Mouse (Mus musculus) neural tube, embryonic 10.5 days (tissue): Measurements from ENCODE around the gene 2510002D24Rik.

Experiments
- DNase-seq: peaks from one replicate; pipeline ENCODE4 v3.0.0-alpha.2; 2017; ENCODE audit warnings: low spot score; ENCODE audit errors: extremely low spot score

The 2510002D24Rik gene

GRCm38 (mm10) chr16:18836468-18837208 is at the start of gene 2510002D24Rik, which contains the start of gene Gm28539:
Gene 2510002D24Rik, plus strand, starts transcription at chr16:18836578.
Gene Gm28539, plus strand, starts transcription at chr16:18836584.
- peak; percentile 85 for DNase-seq

- DNase-seq: no peak
These were observed 49.7 kb upstream of the 2510002D24Rik start for GRCm38 (mm10) chr16:18786652-18787051.

GRCm38 (mm10) chr16:18788627-18789406 is 47.6 kb upstream of the 2510002D24Rik start:
- DNase-seq: no peak

DNA sequence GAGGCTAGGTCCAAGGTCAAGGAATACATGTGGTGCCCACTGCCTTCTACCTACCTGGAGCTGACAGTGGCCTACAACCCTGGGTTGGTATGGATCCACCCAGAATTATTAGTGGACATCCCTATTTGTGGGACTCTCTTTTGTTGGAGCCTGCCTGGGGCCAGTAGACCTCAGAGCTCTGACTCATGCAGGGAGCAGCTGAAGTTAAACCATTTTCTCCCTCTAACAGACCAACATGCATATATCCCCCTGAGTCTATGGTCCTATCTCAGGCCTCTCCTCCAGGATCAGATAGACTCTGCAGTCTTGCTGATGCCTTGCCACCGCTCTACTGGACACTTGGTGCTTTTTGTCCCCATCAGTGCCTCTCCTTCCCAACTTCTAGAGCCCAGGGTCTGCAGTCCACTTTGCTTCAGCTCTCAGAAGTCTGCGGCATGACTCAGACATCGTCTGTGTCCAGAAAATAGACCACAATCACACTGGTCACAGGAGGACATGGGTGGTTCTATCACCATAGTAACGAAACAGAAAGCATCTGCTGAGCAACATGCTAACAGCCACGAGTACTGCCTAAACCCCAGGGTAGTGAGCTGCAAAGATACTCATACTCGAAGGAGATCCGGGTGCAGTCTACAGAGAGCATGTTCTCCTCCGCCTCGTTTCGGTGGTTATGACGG is 41.0 kb upstream of the 2510002D24Rik start:
- DNase-seq: no peak

DNA sequence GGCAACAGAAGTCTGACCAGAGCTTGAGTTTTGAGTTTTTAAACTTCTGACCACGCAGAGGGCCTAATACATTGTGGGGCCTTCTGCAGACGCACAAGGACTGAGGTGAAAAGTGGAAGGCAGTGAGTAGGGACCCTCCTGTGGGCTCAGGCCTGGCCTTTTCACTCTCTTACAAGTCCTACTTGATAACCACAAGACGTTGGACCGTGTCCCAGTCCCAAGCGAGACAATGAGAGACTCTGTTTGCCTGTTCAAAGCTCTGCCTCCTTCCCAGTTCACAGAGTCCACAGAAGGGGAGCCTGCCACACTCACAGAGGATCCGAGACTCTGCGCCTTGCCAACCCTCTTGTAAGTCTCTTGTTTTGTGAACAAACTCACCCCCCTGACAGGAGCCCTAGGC is 39.7 kb upstream of the 2510002D24Rik start:
- no peak for DNase-seq

GRCm38 (mm10) chr16:18798151-18798550 is 38.2 kb upstream of the 2510002D24Rik start:
- DNase-seq: no peak

- DNase-seq: no peak
These were observed 37.5 kb upstream of the 2510002D24Rik start for GRCm38 (mm10) chr16:18798841-18799240.

- no peak for DNase-seq
These were observed 30.6 kb upstream of the 2510002D24Rik start for GRCm38 (mm10) chr16:18805746-18806145.

GRCm38 (mm10) chr16:18809001-18809400 is 27.4 kb upstream of the 2510002D24Rik start:
- DNase-seq: no peak

- no peak for DNase-seq
These were observed 25.3 kb upstream of the 2510002D24Rik start for GRCm38 (mm10) chr16:18811032-18811431.

DNA sequence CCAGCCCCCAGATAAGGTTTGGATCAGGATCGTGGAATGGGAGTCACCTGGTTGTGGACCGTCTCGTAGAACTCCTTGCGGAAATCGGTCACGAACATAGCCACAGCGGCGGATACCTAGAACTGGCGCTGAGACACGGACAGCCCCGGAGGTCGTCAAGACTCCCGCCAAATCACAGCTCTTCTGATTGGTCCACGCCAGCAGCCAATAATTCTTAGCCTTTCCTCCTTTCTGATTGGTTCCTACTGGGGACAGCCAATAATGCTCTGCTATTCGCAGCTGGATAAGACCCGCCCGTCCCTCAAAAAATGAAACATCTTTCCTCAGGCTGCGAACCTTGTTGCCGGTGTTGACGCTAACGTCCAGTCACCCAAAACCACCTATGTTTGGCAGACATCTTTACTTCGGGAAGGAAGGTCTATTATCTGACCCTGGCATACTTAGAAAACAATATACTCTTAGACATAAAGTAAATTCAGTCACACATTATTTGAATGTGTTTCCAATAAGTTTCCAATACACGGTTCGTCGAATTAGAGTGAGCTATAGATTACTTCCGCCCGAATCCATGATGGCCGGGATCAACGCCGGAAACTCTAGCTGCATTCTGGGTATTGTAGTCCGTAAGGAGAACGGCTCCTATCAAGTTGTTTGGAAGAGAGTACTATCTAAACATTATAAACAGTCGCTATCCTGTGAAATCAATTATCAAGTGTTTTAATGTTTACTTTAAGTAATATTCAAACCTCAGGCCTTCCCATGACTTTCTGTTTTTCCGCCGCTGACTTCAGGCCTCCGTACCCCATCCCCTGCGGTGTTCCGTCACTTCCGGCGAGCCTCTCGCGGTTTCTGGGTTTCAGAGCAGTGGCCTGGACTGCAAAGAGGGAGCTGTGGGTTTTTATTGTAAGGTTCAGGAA is 24.7 kb upstream of the 2510002D24Rik start, which contains the start of the genes Ufd1 and Cdc45:
TSS of gene Ufd1 (plus strand) at position 312 of the 917 bp plus-strand sequence.
TSS of gene Cdc45 (minus strand) at position 520 of the 917 bp plus-strand sequence.
- peak; percentile 91 for DNase-seq

- DNase-seq: no peak
These were observed 23.9 kb upstream of the 2510002D24Rik start for GRCm38 (mm10) chr16:18812385-18812910.

DNA sequence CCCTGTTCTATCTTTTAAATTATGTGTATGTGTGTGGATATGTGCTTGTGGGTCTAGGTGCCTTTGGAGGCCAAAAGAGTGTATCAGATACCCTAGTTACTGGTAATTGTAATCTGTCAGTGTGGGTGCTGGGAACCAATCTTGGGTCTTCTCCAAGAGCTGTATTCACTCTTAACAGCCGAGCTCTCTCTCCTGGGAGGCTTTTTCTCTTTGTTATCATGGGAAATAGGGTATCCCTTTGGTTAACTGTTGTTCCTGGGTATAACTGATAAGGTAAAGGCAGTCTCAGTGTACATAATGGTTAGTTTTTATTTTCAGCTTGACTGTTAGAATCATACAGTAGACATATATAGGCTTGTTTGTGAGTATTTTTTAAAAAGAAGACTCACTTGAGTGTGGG is 14.0 kb upstream of the 2510002D24Rik start:
- no peak for DNase-seq

- DNase-seq: no peak
These were observed 13.5 kb upstream of the 2510002D24Rik start for GRCm38 (mm10) chr16:18822925-18823324.

- no peak for DNase-seq
These were observed 7.7 kb upstream of the 2510002D24Rik start for GRCm38 (mm10) chr16:18828630-18829029.

GRCm38 (mm10) chr16:18829102-18829501 is 7.3 kb upstream of the 2510002D24Rik start:
- no peak for DNase-seq

GRCm38 (mm10) chr16:18833486-18833885 is 2.9 kb upstream of the 2510002D24Rik start:
- DNase-seq: no peak

DNA sequence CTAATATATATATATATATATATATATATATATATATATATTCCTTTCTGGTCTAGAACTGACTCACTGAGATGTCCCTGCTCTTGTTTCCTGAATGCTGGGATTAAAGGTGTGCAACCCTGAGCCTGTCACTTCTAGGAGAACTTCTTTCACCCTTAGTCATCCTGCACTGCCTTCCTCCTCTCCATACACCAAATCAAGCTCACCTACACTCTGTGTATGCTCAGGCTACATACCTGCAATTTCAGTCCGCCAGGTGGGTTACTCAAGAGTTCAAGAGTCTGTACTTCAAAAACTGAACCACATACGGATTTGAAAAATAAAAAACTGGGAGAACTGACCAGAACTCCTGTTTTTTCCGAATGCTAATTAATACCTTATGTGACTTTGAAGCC is 308 bp upstream of the 2510002D24Rik start:
- DNase-seq: no peak

DNA sequence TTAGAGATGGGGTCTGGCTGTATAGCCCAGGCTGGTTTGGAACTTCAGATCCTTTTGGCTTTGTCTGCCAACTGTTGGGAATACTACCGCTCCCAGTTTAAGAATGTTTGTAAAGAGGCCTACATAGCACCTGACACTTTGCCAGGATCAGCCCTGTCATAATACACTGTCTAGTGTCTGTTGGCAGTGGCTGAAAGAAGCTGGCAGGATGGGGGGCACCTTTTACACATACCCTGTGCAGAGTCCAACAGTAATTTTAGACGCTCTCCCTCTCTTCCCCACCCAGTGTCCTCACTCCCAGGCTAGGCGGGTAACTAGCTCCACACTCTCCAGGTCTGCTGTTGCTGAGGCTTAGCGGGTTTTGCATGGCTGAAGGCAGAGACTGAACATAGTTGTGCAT is 2.0 kb downstream of the 2510002D24Rik start:
- DNase-seq: no peak

DNA sequence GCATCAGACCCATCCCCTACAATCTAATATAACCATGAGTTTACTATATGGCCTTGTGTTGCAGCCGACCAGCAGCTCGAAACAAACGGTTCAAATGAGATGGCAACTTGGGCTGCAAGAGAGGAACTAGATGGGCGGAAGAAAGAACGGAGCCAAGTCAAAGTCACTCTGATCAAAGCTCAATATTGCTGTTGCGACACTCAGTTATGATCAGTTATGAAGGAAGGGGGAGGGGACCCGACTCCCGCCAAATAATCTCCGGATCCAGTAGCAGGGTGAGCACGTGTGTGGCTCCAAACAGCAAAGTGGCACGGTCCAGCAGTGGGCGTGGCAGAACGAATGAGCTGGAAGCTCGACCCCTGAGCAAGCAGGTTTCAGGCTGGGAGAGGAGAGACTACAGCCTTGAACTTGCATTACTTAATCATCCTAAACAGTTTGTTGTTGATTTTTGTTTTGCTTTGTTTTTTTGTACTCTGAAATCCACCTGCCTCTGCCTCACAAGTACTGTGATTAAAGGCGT is 10.0 kb downstream of the 2510002D24Rik start:
- no peak for DNase-seq
